Mouse (Mus musculus) inflammation-experienced regulatory T-cells (primary cell): ENCODE measurements around the gene Nup85. TPM values are rescaled to one million over a fixed set of nuclear protein-coding genes. Genes with fewer than 3 reads are reported as not detected.

Experiments used
- polyA plus RNA-seq, 2 experiments: library from polyadenylated mRNA; unstranded; fragments of 100-300 nt; shearing (Covaris generic); gene quantifications; one replicate each; pipeline ENCODE4 v1.2.1; 2017

Nup85 gene
- polyA plus RNA-seq = 100 to 1,000 TPM in 1 of 2 experiments, 10 to 100 TPM in 1; 76.0 to 110 TPM

GRCm38 (mm10) chr11:115564064-115564809, at the start of gene Nup85:
Gene Nup85 (plus strand): TSS chr11:115564434.

DNA sequence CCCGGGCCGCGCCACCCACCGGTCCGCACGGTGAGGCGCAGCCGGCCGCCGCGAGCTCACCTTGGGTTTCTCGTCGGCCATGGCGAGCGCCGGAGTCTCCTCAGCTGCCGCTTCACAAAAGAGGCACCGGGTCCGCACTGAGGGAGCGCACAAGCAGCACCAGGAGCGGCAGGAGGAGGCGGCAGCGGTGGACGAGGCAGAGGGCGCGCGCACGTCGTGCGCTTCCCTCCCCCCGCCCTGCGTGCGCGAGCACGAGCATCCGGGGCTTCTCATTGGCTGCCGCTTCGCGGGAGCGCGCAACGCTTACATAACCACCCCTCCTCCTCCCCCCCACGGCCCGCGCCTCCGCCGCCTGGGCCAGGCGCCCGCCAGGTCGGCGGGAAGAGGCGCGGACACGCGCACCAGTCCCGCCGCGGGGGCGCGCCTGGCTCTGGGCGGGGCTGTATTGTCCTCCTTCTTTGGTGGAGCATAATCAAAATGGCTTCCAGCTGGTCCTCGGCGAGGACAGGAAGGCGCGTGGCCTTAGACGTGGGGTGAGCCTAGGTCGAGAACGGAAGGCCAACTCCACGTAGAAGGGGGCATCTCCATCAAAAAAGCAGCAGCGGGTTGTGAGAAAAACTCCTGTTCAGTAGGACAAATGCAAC, 28.1 kb upstream of the Nup85 start, which contains the start of gene Sumo2:
Sumo2 (minus strand) TSS at position 239 of the 644 bp plus-strand sequence.

DNA sequence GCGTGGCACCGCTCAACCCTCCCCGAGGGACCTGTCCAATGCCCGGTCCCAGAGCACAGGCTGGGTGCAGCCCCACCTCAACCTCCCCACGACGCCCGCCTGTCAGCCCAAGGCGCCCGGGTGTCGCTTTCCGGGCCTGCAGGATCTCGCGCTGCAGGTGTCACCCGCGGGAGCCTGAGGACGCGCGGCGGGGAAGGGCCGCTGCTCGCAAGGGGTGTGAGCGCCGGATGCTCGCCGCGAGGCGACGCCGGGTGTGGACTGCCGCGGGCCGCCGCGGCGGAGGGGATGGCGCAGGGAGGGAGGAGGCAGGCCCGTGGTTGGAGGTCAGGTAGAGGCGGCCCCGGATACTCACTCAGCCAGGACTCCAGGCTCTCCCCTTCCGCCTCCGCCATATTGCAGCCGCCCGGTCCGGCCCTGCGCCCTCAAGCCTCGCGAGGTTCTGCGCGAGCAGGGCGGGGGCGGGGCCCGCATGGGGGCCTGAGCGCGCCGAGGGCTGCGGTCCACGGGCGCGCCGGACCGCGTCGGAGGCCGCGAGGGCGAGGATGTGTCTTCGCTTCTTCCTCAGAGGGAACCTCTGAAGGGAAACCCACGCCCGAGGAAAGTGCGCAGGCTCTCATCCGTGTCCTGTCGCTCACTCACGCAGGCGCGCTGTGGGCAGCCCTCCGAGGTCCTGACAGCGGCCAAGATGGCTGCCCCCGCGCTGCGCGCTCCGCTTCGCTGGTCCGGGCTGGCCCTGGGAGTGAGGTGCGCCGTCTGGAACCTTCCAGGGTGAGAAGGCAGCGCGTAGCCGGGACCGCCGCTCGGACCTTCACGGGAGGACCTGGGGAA, 39.5 kb downstream of the Nup85 start, which contains the start of the genes Mrps7 and Gga3:
Mrps7 (plus strand) TSS at position 450 of the 828 bp plus-strand sequence.
Gga3 (minus strand) TSS at position 576 of the 828 bp plus-strand sequence.

DNA sequence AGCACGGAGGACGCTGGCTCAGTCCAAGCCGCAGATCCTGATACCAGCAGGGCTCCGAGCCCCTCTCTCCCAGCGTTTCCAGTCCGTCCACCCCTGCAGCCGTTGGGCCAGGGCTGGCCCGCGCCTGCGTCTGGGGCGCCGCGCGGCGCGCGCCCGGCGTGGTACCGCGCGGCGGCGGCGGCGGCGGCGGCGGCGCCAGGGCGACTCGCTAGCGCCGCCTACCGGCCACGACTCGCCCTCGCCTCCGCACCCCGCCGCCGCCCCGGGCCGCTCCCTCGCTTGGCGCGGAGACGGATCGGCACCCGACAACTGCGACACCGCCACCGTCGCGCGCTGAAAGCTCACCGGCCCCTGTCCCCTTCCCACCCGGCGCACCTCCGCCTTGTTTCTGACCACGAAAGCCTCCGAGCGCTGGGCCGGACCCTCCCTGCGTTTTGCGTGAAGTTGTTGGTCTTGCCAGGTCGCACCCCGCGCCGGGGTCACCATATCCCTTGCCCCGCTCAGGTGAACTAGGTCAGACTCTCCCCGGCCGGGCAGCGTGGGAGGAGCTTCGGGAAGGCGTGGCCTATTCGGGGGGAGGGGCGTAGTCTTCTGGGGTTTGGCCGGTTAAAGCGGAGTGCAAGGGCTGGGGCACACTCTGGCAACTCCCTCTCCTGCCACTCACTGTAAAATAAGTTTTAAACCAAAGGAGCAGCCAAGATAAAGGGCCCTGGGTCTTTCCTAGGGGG, 48.3 kb downstream of the Nup85 start, which contains the start of gene Mif4gd:
Mif4gd (minus strand) TSS at position 560 of the 728 bp plus-strand sequence.

GRCm38 (mm10) chr11:115627705-115628464, 63.7 kb downstream of the Nup85 start, which contains the start of gene Slc25a19:
Gene Slc25a19 (minus strand): TSS chr11:115628295.

Other genes starting within 250 kb of the Nup85 start
- not detected for gene Ush1g, start 242.4 kb upstream of the Nup85 start, polyA plus RNA-seq
- gene Otop3, start 229.7 kb upstream of the Nup85 start, polyA plus RNA-seq = under 1 TPM in 1 of 2 experiments, not detected in 1; 0.89 TPM
- 1 to 10 TPM; 6.2 to 9.8 TPM for gene Hid1, start 196.7 kb upstream of the Nup85 start, polyA plus RNA-seq
- gene Cdr2l, start 182.5 kb upstream of the Nup85 start, polyA plus RNA-seq = under 1 TPM in 1 of 2 experiments, not detected in 1; 0.24 TPM
- gene Mrpl58, start 160.7 kb upstream of the Nup85 start, polyA plus RNA-seq = 100 to 1,000 TPM; 140 TPM
- gene Atp5h, start 144.5 kb upstream of the Nup85 start, polyA plus RNA-seq = 100 to 1,000 TPM; 599 to 724 TPM
- gene Kctd2, start 144.3 kb upstream of the Nup85 start, polyA plus RNA-seq = 10 to 100 TPM; 53.6 to 95.0 TPM
- gene Trim80, start 123.9 kb upstream of the Nup85 start, polyA plus RNA-seq = under 1 TPM in 1 of 2 experiments, not detected in 1; 0.15 TPM
- 10 to 100 TPM in 1 of 2 experiments, 1 to 10 TPM in 1; 5.5 to 33.6 TPM for gene Slc16a5, start 102.0 kb upstream of the Nup85 start, polyA plus RNA-seq
- gene Armc7, start 88.8 kb upstream of the Nup85 start, polyA plus RNA-seq = 100 to 1,000 TPM in 1 of 2 experiments, 10 to 100 TPM in 1; 98.8 to 112 TPM
- gene Nt5c, start 72.6 kb upstream of the Nup85 start, polyA plus RNA-seq = 100 to 1,000 TPM; 323 to 410 TPM
- 100 to 1,000 TPM; 464 to 578 TPM for gene Jpt1, start 50.0 kb upstream of the Nup85 start, polyA plus RNA-seq
- gene Sumo2, start 28.2 kb upstream of the Nup85 start, polyA plus RNA-seq = 100 to 1,000 TPM; 672 to 692 TPM
- gene Mrps7, start 39.5 kb downstream of the Nup85 start, polyA plus RNA-seq = 10 to 100 TPM; 59.7 to 74.7 TPM
- 10 to 100 TPM; 52.9 to 57.6 TPM for gene Gga3, start 39.6 kb downstream of the Nup85 start, polyA plus RNA-seq
- 100 to 1,000 TPM; 163 to 252 TPM for gene Mif4gd, start 48.5 kb downstream of the Nup85 start, polyA plus RNA-seq
- 10 to 100 TPM; 54.4 to 75.9 TPM for gene Slc25a19, start 63.9 kb downstream of the Nup85 start, polyA plus RNA-seq
- gene Grb2, start 144.2 kb downstream of the Nup85 start, polyA plus RNA-seq = 100 to 1,000 TPM; 209 to 232 TPM
- 10 to 100 TPM; 22.2 to 29.1 TPM for gene Tmem94, start 201.0 kb downstream of the Nup85 start, polyA plus RNA-seq
- 1 to 10 TPM; 2.1 to 3.1 TPM for gene Caskin2, start 249.2 kb downstream of the Nup85 start, polyA plus RNA-seq